Mouse (Mus musculus) testis, adult 2 months (tissue): ENCODE measurements around the gene Tax1bp3. TPM values are rescaled to one million over a fixed set of nuclear protein-coding genes. Genes with fewer than 3 reads are reported as not detected.

ENCODE experiments used
- H3K27ac ChIP-seq: fragments of 200-500 bp; 2 replicates; pipeline ENCODE4 v1.5.1; 2012; ENCODE audit warnings: low read depth, low read length; ENCODE audit not compliant: control insufficient read depth, insufficient read depth
- H3K27me3 ChIP-seq: fragments of 200-500 bp; 2 replicates; pipeline ENCODE4 v1.6.1; 2012; ENCODE audit warnings: mild to moderate bottlenecking, low read length, moderate library complexity; ENCODE audit not compliant: control insufficient read depth, insufficient read depth
- H3K36me3 ChIP-seq: fragments of 200-500 bp; 2 replicates; pipeline ENCODE4 v1.6.1; 2012; ENCODE audit warnings: mild to moderate bottlenecking, low read length; ENCODE audit not compliant: control insufficient read depth, insufficient read depth
- H3K4me1 ChIP-seq: fragments of 200-500 bp; 2 replicates; pipeline ENCODE4 v1.6.1; 2012; ENCODE audit warnings: low read length; ENCODE audit not compliant: control insufficient read depth, insufficient read depth
- H3K4me3 ChIP-seq: fragments of 200-500 bp; 2 replicates; pipeline ENCODE4 v1.5.1; 2012; ENCODE audit warnings: low read depth, mild to moderate bottlenecking, low read length, moderate library complexity, mixed read lengths; ENCODE audit not compliant: control insufficient read depth
- CTCF ChIP-seq: fragments of 200-500 bp; IDR thresholded peaks from 2 replicates; pipeline ENCODE4 v1.5.1; 2012; ENCODE audit warnings: low read depth, mild to moderate bottlenecking, inconsistent platforms, low read length, moderate library complexity; ENCODE audit not compliant: control insufficient read depth, insufficient read depth, insufficient replicate concordance
- POLR2A ChIP-seq: fragments of 200-500 bp; IDR thresholded peaks from 2 replicates; pipeline ENCODE4 v1.6.1; 2012; ENCODE audit warnings: low read depth, mild to moderate bottlenecking, inconsistent platforms, low read length, moderate library complexity; ENCODE audit not compliant: control insufficient read depth
- polyA plus RNA-seq: library from polyadenylated mRNA; depleted of rRNA; stranded (reverse); fragments of >200 nt; gene quantifications from 2 replicates; pipeline ENCODE4 v1.2.3, GENCODE M21; 2012

The Tax1bp3 gene
- polyA plus RNA-seq, 1 experiment, result 8.7 TPM

- H3K27ac ChIP-seq, result peak overlapping the region; percentile 76
- H3K4me3 ChIP-seq, result peak overlapping the region; percentile 95
- no peak for TF ChIP-seq POLR2A
- TF ChIP-seq CTCF, result no peak
- H3K36me3 ChIP-seq, result no peaks in the 10 kb centered on the region
- H3K27me3 ChIP-seq, result no peaks in the 10 kb centered on the region
- H3K4me1 ChIP-seq, result peaks cover 6% of the 10 kb centered on the region
Observed at GRCm38 (mm10) chr11:73177509-73177875, 609 bp downstream of the Tax1bp3 start.

GRCm38 (mm10) chr11:73177895-73178294 is 1.0 kb downstream of the Tax1bp3 start:
- TF ChIP-seq CTCF, result no peak
- no peak for TF ChIP-seq POLR2A
- Histone ChIP-seq H3K27ac (no peak overlapping the region), H3K4me3 (peak overlapping the region; percentile 95), H3K27me3 (no peaks in the 10 kb centered on the region), H3K4me1 (peaks cover 6% of the 10 kb centered on the region), H3K36me3 (no peaks in the 10 kb centered on the region)

- Histone ChIP-seq H3K4me1 (no peaks in the 10 kb centered on the region), H3K27ac (no peak overlapping the region), H3K27me3 (no peaks in the 10 kb centered on the region), H3K36me3 (peaks cover 1% of the 10 kb centered on the region), H3K4me3 (no peak overlapping the region)
- TF ChIP-seq CTCF (no peak), POLR2A (no peak)
Observed at GRCm38 (mm10) chr11:73185872-73186615, 9.2 kb downstream of the Tax1bp3 start.

- Histone ChIP-seq H3K36me3 (peaks cover 3% of the 10 kb centered on the region), H3K27me3 (no peaks in the 10 kb centered on the region), H3K27ac (no peak overlapping the region), H3K4me1 (no peaks in the 10 kb centered on the region), H3K4me3 (no peak overlapping the region)
- TF ChIP-seq CTCF, result no peak
- no peak for TF ChIP-seq POLR2A
Observed at GRCm38 (mm10) chr11:73187231-73187630, 10.3 kb downstream of the Tax1bp3 start.

GRCm38 (mm10) chr11:73193047-73193446 is 16.2 kb downstream of the Tax1bp3 start:
- H3K36me3 ChIP-seq, result peaks cover 3% of the 10 kb centered on the region

GRCm38 (mm10) chr11:73194444-73194843 is 17.6 kb downstream of the Tax1bp3 start:
- Histone ChIP-seq H3K36me3 (peaks cover 3% of the 10 kb centered on the region), H3K4me1 (peaks cover 5% of the 10 kb centered on the region), H3K27ac (no peak overlapping the region), H3K27me3 (no peaks in the 10 kb centered on the region), H3K4me3 (no peak overlapping the region)
- no peak for TF ChIP-seq POLR2A
- TF ChIP-seq CTCF, result no peak

More at GRCm38 (mm10) chr11:73193047-73193446, 16.2 kb downstream of the Tax1bp3 start:
- Histone ChIP-seq H3K4me1 (no peaks in the 10 kb centered on the region), H3K4me3 (no peak overlapping the region), H3K27ac (no peak overlapping the region), H3K27me3 (no peaks in the 10 kb centered on the region)
- no peak for TF ChIP-seq POLR2A

GRCm38 (mm10) chr11:73198190-73198589 is 21.3 kb downstream of the Tax1bp3 start:
- Histone ChIP-seq H3K4me1 (peaks cover 11% of the 10 kb centered on the region), H3K27me3 (no peaks in the 10 kb centered on the region), H3K4me3 (no peak overlapping the region), H3K36me3 (no peaks in the 10 kb centered on the region), H3K27ac (no peak overlapping the region)
- TF ChIP-seq CTCF, result no peak
- no peak for TF ChIP-seq POLR2A

- H3K4me3 ChIP-seq, result peak within 1 kb of the TSS; percentile 86
- peak within 1 kb of the TSS; percentile 56 for H3K27ac ChIP-seq
- H3K36me3 ChIP-seq, result no peaks in the 10 kb centered on the region
- TF ChIP-seq POLR2A, result no peak
- no peak for TF ChIP-seq CTCF
- H3K4me1 ChIP-seq, result peaks cover 11% of the 10 kb centered on the region
- no peaks in the 10 kb centered on the region for H3K27me3 ChIP-seq
Observed at GRCm38 (mm10) chr11:73198603-73199229, 21.8 kb downstream of the Tax1bp3 start, which contains the start of gene Ctns. Gene Ctns (minus strand): TSS chr11:73199042.
